Mouse (Mus musculus) monocyte, adult 2 months (primary cell): ENCODE results near the gene Dmac1.
"Not testable (repeated sequence)": the region's sequence is repeated elsewhere in the genome, so short reads cannot be mapped to it uniquely, and the experiment has no call there.

Experiments used
- DNase-seq, 2 experiments: peaks; one replicate each; pipeline ENCODE4 v3.0.0; 2022; ENCODE audit warnings: low spot score in 2 of 2, low read depth in 1 of 2

Gene Dmac1

GRCm38 (mm10) chr4:75278197-75279175 lies at the start of gene Dmac1:
TSS of gene Dmac1 (minus strand) at chr4:75278305.
- peak; percentile 66 to 84 for DNase-seq

- DNase-seq, result no peak
Observed at GRCm38 (mm10) chr4:75315431-75315830, 37.3 kb upstream of the Dmac1 start.

GRCm38 (mm10) chr4:75315007-75315406 lies 36.9 kb upstream of the Dmac1 start:
- no peak for DNase-seq

GRCm38 (mm10) chr4:75311918-75312317 lies 33.8 kb upstream of the Dmac1 start:
- no peak for DNase-seq

- no peak for DNase-seq
Observed at GRCm38 (mm10) chr4:75311305-75311704, 33.2 kb upstream of the Dmac1 start.

- no peak for DNase-seq
Observed at GRCm38 (mm10) chr4:75300205-75300972, 22.3 kb upstream of the Dmac1 start.

- no peak for DNase-seq
Observed at GRCm38 (mm10) chr4:75292315-75292714, 14.2 kb upstream of the Dmac1 start.

GRCm38 (mm10) chr4:75291142-75291541 lies 13.0 kb upstream of the Dmac1 start:
- no peak for DNase-seq

GRCm38 (mm10) chr4:75277467-75278196 lies 473 bp downstream of the Dmac1 start:
- DNase-seq, result no peak

- peak in 1 of 2 experiments; percentile 8 for DNase-seq
Observed at GRCm38 (mm10) chr4:75275737-75276136, 2.4 kb downstream of the Dmac1 start.

GRCm38 (mm10) chr4:75267866-75268265 lies 10.2 kb downstream of the Dmac1 start:
- no peak for DNase-seq

- DNase-seq, result no peak
Observed at GRCm38 (mm10) chr4:75266773-75267550, 11.1 kb downstream of the Dmac1 start.

- no peak for DNase-seq
Observed at GRCm38 (mm10) chr4:75264219-75264618, 13.9 kb downstream of the Dmac1 start.

- DNase-seq, result no peak
Observed at GRCm38 (mm10) chr4:75263556-75264129, 14.5 kb downstream of the Dmac1 start.

GRCm38 (mm10) chr4:75262423-75262822 lies 15.7 kb downstream of the Dmac1 start:
- no peak for DNase-seq

GRCm38 (mm10) chr4:75260156-75260555 lies 17.9 kb downstream of the Dmac1 start:
- no peak for DNase-seq

GRCm38 (mm10) chr4:75259447-75259846 lies 18.7 kb downstream of the Dmac1 start:
- DNase-seq, result no peak

GRCm38 (mm10) chr4:75234602-75235001 lies 43.5 kb downstream of the Dmac1 start:
- not testable (repeated sequence) for DNase-seq
